Mouse (Mus musculus): Measurements from ENCODE around the gene Unc80. TPM values are rescaled to one million over a fixed set of nuclear protein-coding genes. Genes with fewer than 3 reads are reported as not detected.
A peak's percentile ranks its signal among the peaks of the same experiment; 100 is the strongest.

The Unc80 gene
- polyA plus RNA-seq, 1 experiment from 2014 or later: 0.39 TPM

- Histone ChIP-seq H3K4me1 (peaks cover 24% of the 10 kb centered on the region), H3K27me3 (ENCODE audit: low read depth, poor library complexity, severe bottlenecking) (no peaks in the 10 kb centered on the region), H3K27ac (replicated peaks) (peak overlapping the region; percentile 91), H3K4me3 (peak overlapping the region; percentile 79), H3K36me3 (no peaks in the 10 kb centered on the region), H3K9me3 (replicated peaks) (no peaks in the 10 kb centered on the region)
- WGBS: 47% methylated on average over 5 of the region's 5 CpGs
- no peak for DNase-seq (ENCODE audit: low spot score)
These were observed 232.1 kb downstream of the Unc80 start for GRCm38 (mm10) chr1:66700149-66700692.

GRCm38 (mm10) chr1:66700693-66701575, 232.8 kb downstream of the Unc80 start, which contains the start of gene Rpe:
Gene Rpe (plus strand): TSS chr1:66700831.
- H3K4me1 ChIP-seq: peaks cover 24% of the 10 kb centered on the region
- H3K27me3 ChIP-seq (ENCODE audit: low read depth, poor library complexity, severe bottlenecking): no peaks in the 10 kb centered on the region
- no peaks in the 10 kb centered on the region for H3K36me3 ChIP-seq
- peak; percentile 94 for DNase-seq (ENCODE audit: low spot score)
- no peaks in the 10 kb centered on the region for H3K9me3 ChIP-seq (replicated peaks)
- H3K4me3 ChIP-seq: peak within 1 kb of the TSS; percentile 79
- WGBS: under 1% methylated on average over 73 of the region's 73 CpGs
- H3K27ac ChIP-seq (replicated peaks): peak within 1 kb of the TSS; percentile 91

- peak overlapping the region; percentile 91 for H3K27ac ChIP-seq (replicated peaks)
- DNase-seq (ENCODE audit: low spot score): no peak
- WGBS: 34% methylated on average over 2 of the region's 2 CpGs
- H3K4me1 ChIP-seq: peaks cover 24% of the 10 kb centered on the region
- peak overlapping the region; percentile 79 for H3K4me3 ChIP-seq
- H3K9me3 ChIP-seq (replicated peaks): no peaks in the 10 kb centered on the region
- H3K36me3 ChIP-seq: peaks cover 4% of the 10 kb centered on the region
- no peaks in the 10 kb centered on the region for H3K27me3 ChIP-seq (ENCODE audit: low read depth, poor library complexity, severe bottlenecking)
These were observed 233.4 kb downstream of the Unc80 start for GRCm38 (mm10) chr1:66701576-66701940.

- Histone ChIP-seq H3K4me3 (no peak overlapping the region), H3K36me3 (peaks cover 16% of the 10 kb centered on the region), H3K9me3 (replicated peaks) (no peaks in the 10 kb centered on the region), H3K27me3 (ENCODE audit: low read depth, poor library complexity, severe bottlenecking) (no peaks in the 10 kb centered on the region), H3K27ac (replicated peaks) (no peak overlapping the region), H3K4me1 (peaks cover 24% of the 10 kb centered on the region)
- no peak for DNase-seq (ENCODE audit: low spot score)
- WGBS: 89% methylated on average over 4 of the region's 4 CpGs
These were observed 234.6 kb downstream of the Unc80 start for GRCm38 (mm10) chr1:66702623-66703345.

GRCm38 (mm10) chr1:66704523-66704922, 236.4 kb downstream of the Unc80 start:
- Histone ChIP-seq H3K4me3 (no peak overlapping the region), H3K9me3 (replicated peaks) (no peaks in the 10 kb centered on the region), H3K36me3 (peaks cover 33% of the 10 kb centered on the region), H3K27ac (replicated peaks) (no peak overlapping the region), H3K4me1 (peaks cover 24% of the 10 kb centered on the region), H3K27me3 (ENCODE audit: low read depth, poor library complexity, severe bottlenecking) (no peaks in the 10 kb centered on the region)
- DNase-seq (ENCODE audit: low spot score): no peak
- 81% methylated on average over 6 of the region's 6 CpGs for WGBS

GRCm38 (mm10) chr1:66712859-66713258, 244.7 kb downstream of the Unc80 start:
- DNase-seq (ENCODE audit: low spot score): no peak
- Histone ChIP-seq H3K4me3 (no peak overlapping the region), H3K36me3 (peaks cover 91% of the 10 kb centered on the region), H3K4me1 (no peaks in the 10 kb centered on the region), H3K27me3 (ENCODE audit: low read depth, poor library complexity, severe bottlenecking) (no peaks in the 10 kb centered on the region), H3K9me3 (replicated peaks) (no peaks in the 10 kb centered on the region), H3K27ac (replicated peaks) (no peak overlapping the region)
- 96% methylated on average over 3 of the region's 3 CpGs for WGBS

GRCm38 (mm10) chr1:66730581-66730980, 262.4 kb downstream of the Unc80 start:
- Histone ChIP-seq H3K27ac (replicated peaks) (no peak overlapping the region), H3K4me1 (no peaks in the 10 kb centered on the region), H3K9me3 (replicated peaks) (no peaks in the 10 kb centered on the region), H3K4me3 (no peak overlapping the region), H3K36me3 (peaks cover 33% of the 10 kb centered on the region), H3K27me3 (ENCODE audit: low read depth, poor library complexity, severe bottlenecking) (no peaks in the 10 kb centered on the region)
- DNase-seq (ENCODE audit: low spot score): no peak
- 86% methylated on average over 1 of the region's 1 CpGs for WGBS

Other genes with a start within 250 kb of the Unc80 start
- gene Rpe, start 232.5 kb downstream of the Unc80 start, polyA plus RNA-seq (2016; fragmentation: Nextera tagmentation; extraction: Ambion mirVana): 48.9 and 52.3 TPM in 2 replicates

Measured in midbrain, embryonic 10.5 days (tissue).